Mouse (Mus musculus): Measurements from ENCODE around the gene Inhbb. TPM values are rescaled to one million over a fixed set of nuclear protein-coding genes. Genes with fewer than 3 reads are reported as not detected.

The Inhbb gene
- polyA plus RNA-seq, 1 experiment from 2014 or later = 1.3 TPM

DNA sequence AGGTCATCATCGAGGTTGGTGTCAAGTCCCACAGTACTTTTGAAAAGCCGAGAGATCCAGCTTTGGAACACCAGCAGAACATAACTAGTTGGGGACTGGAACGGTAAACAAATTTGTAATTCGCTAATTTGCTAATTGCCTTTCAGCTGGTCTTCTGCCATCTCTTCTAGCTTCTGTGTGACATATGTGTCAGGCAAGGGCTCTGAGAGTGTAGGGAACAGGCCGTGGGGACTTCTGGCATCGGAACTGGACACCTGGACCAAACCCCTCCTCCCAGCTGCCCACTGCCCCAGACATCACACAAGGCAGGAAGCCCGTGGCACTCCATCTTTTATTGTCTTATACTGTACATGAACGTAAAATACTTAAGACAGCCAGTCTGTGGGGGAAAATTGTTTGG, 6.9 kb downstream of the Inhbb start:
- DNase-seq (ENCODE audit: low spot score) (no peak), ATAC-seq (ENCODE audit: low read depth) (no peak)
- WGBS = 83% methylated on average over 8 of the region's 8 CpGs
- H3K36me3 ChIP-seq (ENCODE audit: control insufficient read depth, insufficient read depth, low read length) = no peaks in the 10 kb centered on the region
- H3K27me3 ChIP-seq (replicated peaks; ENCODE audit: control insufficient read depth, insufficient read depth, low read length) = peaks cover 41% of the 10 kb centered on the region
- H3K4me3 ChIP-seq (ENCODE audit: low read depth, low read length) = no peak overlapping the region
- no peak overlapping the region for H3K4me2 ChIP-seq (ENCODE audit: low read depth, low read length)
- no peak overlapping the region for H3K9ac ChIP-seq (ENCODE audit: low read depth, low read length)
- no peak overlapping the region for H3K27ac ChIP-seq (replicated peaks; ENCODE audit: low read depth, low read length)
- H3K9me3 ChIP-seq (ENCODE audit: control insufficient read depth, low read length) = no peaks in the 10 kb centered on the region
- H3K4me1 ChIP-seq (ENCODE audit: control insufficient read depth, insufficient read depth, low read length) = 0 out of 2 replicates have a peak, but pooled peaks cover 2% of the 10 kb centered on the region

DNA sequence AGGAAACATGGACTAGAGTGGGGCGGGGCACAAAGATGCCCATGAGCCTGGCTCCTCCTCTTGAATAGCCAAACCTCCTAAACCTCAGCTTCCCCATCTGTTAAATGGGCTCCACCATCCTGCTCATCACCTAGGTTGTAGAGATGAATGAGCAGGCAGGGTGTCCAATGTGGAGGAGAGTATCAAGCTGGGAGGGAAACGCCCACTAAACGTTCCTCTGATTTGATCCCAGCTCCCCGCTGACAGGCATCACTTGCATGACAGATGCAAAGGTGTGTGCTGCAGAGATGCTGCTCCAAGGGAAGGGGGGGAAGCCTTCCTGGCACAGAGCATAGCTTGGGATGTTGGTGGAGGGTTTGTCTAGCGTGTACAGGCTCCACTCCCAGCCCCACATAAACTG, 11.4 kb downstream of the Inhbb start:
- no peaks in the 10 kb centered on the region for H3K27me3 ChIP-seq (replicated peaks; ENCODE audit: control insufficient read depth, insufficient read depth, low read length)
- no peak for ATAC-seq (ENCODE audit: low read depth)
- no peak overlapping the region for H3K4me3 ChIP-seq (ENCODE audit: low read depth, low read length)
- H3K36me3 ChIP-seq (ENCODE audit: control insufficient read depth, insufficient read depth, low read length) = no peaks in the 10 kb centered on the region
- H3K4me2 ChIP-seq (ENCODE audit: low read depth, low read length) = no peak overlapping the region
- H3K27ac ChIP-seq (replicated peaks; ENCODE audit: low read depth, low read length) = no peak overlapping the region
- no peak for DNase-seq (ENCODE audit: low spot score)
- no peak overlapping the region for H3K9ac ChIP-seq (ENCODE audit: low read depth, low read length)
- WGBS = 70% methylated on average over 5 of the region's 5 CpGs
- H3K4me1 ChIP-seq (ENCODE audit: control insufficient read depth, insufficient read depth, low read length) = no peaks in the 10 kb centered on the region
- no peaks in the 10 kb centered on the region for H3K9me3 ChIP-seq (ENCODE audit: control insufficient read depth, low read length)

DNA sequence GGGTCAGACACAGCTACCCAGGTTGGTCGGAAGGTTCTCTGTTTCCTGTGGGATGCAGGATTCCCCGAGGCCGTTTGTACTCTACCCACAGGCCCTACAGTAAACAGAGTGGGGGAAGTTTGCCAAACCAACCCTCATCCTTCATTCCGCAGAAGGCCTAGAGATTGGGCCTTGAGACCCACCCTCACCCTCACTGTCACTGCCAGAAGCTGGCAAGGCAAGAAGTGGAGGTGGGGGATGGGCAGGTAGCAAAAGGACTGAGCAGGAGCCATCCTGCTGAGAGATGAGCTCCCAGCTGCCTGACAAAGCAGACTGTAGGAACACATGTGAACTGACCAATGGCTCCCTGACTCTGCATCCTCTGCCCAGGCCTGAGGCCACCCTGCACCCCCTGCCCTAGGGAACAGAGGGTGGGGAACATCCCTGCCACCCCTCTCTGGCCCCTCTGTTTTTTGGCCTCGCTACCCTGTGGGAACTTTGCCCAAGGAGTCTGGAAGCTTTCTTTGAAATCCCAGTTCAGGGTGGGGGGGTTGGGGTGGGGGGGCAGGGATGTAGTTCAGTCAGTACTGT, 12.4 kb downstream of the Inhbb start:
- Histone ChIP-seq H3K4me3 (ENCODE audit: low read depth, low read length) (no peak overlapping the region), H3K27me3 (replicated peaks; ENCODE audit: control insufficient read depth, insufficient read depth, low read length) (no peaks in the 10 kb centered on the region), H3K4me1 (ENCODE audit: control insufficient read depth, insufficient read depth, low read length) (peaks cover 3% of the 10 kb centered on the region; the same call in 1 of the 2 replicates), H3K9ac (ENCODE audit: low read depth, low read length) (no peak overlapping the region), H3K36me3 (ENCODE audit: control insufficient read depth, insufficient read depth, low read length) (no peaks in the 10 kb centered on the region), H3K9me3 (ENCODE audit: control insufficient read depth, low read length) (no peaks in the 10 kb centered on the region), H3K4me2 (ENCODE audit: low read depth, low read length) (no peak overlapping the region), H3K27ac (replicated peaks; ENCODE audit: low read depth, low read length) (no peak overlapping the region)
- ATAC-seq (ENCODE audit: low read depth) (peak; percentile 10; the same call in 1 of the 2 replicates), DNase-seq (ENCODE audit: low spot score) (peak; percentile 26)
- 47% methylated on average over 5 of the region's 5 CpGs for WGBS

DNA sequence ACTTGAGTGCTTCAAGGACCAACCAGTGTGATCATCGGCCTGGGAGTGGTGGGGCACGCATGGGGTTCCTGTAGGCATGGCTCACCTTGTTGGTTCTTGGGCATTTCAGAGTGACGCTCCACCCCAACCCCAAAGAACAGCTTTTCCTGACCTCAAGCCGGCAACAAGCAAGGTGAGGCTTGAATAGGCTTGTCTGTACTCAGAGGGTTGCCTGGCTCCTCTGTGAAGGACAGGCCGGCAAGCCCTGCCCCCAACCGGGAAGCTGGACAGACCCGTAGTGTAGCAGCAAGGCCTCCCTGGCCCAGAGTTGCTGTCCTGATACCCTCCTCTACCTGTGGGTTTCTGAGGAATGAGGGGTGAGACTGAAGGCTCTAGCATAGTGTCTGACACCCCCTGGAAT, 12.9 kb downstream of the Inhbb start:
- no peaks in the 10 kb centered on the region for H3K9me3 ChIP-seq (ENCODE audit: control insufficient read depth, low read length)
- 54% methylated on average over 7 of the region's 7 CpGs for WGBS
- no peak for ATAC-seq (ENCODE audit: low read depth)
- H3K36me3 ChIP-seq (ENCODE audit: control insufficient read depth, insufficient read depth, low read length) = no peaks in the 10 kb centered on the region
- no peak overlapping the region for H3K9ac ChIP-seq (ENCODE audit: low read depth, low read length)
- H3K4me2 ChIP-seq (ENCODE audit: low read depth, low read length) = no peak overlapping the region
- H3K4me1 ChIP-seq (ENCODE audit: control insufficient read depth, insufficient read depth, low read length) = peaks cover 4% of the 10 kb centered on the region; the same call in 1 of the 2 replicates
- no peak for DNase-seq (ENCODE audit: low spot score)
- H3K4me3 ChIP-seq (ENCODE audit: low read depth, low read length) = no peak overlapping the region
- no peaks in the 10 kb centered on the region for H3K27me3 ChIP-seq (replicated peaks; ENCODE audit: control insufficient read depth, insufficient read depth, low read length)
- H3K27ac ChIP-seq (replicated peaks; ENCODE audit: low read depth, low read length) = no peak overlapping the region

DNA sequence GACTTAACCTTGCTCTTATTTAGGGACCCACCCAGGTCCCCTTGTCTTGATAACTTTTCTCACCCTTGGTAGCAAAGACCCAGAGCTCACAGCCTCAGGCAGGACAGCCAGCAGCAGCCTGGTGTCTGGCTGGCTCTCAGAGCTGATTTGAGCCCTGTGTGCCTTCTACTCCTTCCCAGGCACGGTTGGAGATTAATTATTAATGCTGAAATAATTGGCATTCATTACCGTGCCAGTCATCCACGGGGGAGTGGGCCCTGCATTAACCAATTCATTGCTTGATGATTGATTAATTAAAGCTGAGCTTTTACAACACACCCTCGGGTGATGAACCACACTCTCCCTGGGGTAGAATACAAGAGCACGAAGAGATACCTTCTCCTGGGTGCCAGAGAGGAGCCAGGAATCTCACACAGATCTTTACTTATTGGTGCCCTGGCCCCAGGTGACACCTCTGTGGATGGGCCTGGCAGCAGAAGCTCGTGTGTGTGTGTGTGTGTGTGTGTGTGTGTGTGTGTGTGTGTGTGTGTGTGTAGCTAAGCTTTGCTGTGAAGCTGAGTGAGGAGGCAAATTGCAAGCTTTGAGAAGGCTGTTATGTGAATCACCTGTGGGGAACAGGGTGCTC, 14.2 kb downstream of the Inhbb start:
- Histone ChIP-seq H3K9ac (ENCODE audit: low read depth, low read length) (no peak overlapping the region), H3K36me3 (ENCODE audit: control insufficient read depth, insufficient read depth, low read length) (no peaks in the 10 kb centered on the region), H3K9me3 (ENCODE audit: control insufficient read depth, low read length) (no peaks in the 10 kb centered on the region), H3K4me2 (ENCODE audit: low read depth, low read length) (no peak overlapping the region), H3K27ac (replicated peaks; ENCODE audit: low read depth, low read length) (no peak overlapping the region), H3K4me3 (ENCODE audit: low read depth, low read length) (no peak overlapping the region), H3K4me1 (ENCODE audit: control insufficient read depth, insufficient read depth, low read length) (peaks cover 4% of the 10 kb centered on the region; the same call in 1 of the 2 replicates), H3K27me3 (replicated peaks; ENCODE audit: control insufficient read depth, insufficient read depth, low read length) (no peaks in the 10 kb centered on the region)
- DNase-seq (ENCODE audit: low spot score) = peak; percentile 15
- ATAC-seq (ENCODE audit: low read depth) = peak; percentile 80; the same call in 1 of the 2 replicates
- WGBS = 41% methylated on average over 6 of the region's 6 CpGs

DNA sequence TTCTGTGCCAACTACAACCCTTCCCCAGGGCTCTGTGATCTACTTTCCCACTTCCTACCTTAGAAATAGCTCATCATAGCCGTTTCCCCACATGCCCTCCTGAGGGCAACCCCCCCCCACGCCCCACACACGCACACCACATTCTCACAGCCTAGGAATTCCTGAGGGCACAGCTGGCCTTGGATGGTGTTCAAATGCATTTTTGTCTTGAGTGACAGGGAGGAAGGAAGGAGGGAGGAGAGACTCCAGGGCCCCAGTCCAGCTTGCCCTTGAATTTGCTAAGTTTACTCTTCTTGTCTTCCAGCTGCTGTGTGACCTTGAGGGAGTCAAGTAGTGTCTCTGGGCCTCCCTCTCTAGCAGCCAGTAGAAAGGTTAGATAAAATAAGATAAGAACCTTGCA, 17.2 kb downstream of the Inhbb start:
- DNase-seq (ENCODE audit: low spot score) = peak; percentile 35
- WGBS = 25% methylated on average over 3 of the region's 3 CpGs
- no peaks in the 10 kb centered on the region for H3K36me3 ChIP-seq (ENCODE audit: control insufficient read depth, insufficient read depth, low read length)

DNA sequence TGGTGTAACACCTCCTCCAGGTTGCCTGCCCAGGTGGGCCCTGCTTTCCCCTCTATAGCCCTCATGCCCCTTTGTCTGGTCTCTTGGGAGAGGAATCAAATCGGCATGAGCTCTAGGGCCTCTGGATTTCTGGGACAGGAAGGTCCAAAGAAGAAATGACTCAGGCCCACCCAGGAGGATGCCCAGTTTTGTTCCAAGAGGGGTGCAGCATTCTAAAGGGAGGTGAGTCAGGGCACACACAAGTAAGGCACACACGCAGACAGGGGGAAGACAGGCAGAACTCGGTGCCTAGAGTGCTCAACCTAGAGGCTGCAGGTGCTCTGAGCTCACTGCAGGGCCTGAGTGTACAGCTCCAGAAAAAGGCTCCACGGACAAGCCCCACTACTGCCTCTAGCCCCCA, 17.7 kb downstream of the Inhbb start:
- no peaks in the 10 kb centered on the region for H3K9me3 ChIP-seq (ENCODE audit: control insufficient read depth, low read length)
- 65% methylated on average over 3 of the region's 4 CpGs for WGBS

More for the DNA sequence above, 17.2 kb downstream of the Inhbb start:
- Histone ChIP-seq H3K9me3 (ENCODE audit: control insufficient read depth, low read length) (no peaks in the 10 kb centered on the region), H3K4me2 (ENCODE audit: low read depth, low read length) (no peak overlapping the region), H3K27me3 (replicated peaks; ENCODE audit: control insufficient read depth, insufficient read depth, low read length) (no peaks in the 10 kb centered on the region), H3K4me1 (ENCODE audit: control insufficient read depth, insufficient read depth, low read length) (peaks cover 4% of the 10 kb centered on the region; the same call in 1 of the 2 replicates), H3K4me3 (ENCODE audit: low read depth, low read length) (no peak overlapping the region), H3K27ac (replicated peaks; ENCODE audit: low read depth, low read length) (no peak overlapping the region), H3K9ac (ENCODE audit: low read depth, low read length) (no peak overlapping the region)
- no peak for ATAC-seq (ENCODE audit: low read depth)

DNA sequence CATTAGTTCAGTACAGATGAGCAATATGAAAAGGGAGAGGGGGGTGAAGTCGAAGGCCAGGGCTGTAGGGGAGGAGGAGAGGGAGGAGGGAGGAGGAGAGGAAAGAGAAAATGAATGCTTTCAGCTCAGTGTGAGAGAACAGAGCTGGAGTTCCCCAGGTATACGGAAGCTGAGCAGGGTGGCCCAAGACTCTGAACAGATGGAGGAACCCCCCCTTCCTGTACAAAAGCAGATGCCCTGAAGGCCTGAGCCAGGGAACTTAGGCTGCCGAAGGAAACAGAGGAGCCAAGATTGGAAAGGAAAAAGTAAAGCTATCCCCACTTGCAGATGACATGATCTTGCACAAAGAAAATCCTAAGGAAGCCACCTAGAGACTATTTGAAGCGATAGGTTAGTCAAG, 20.8 kb downstream of the Inhbb start:
- no peak overlapping the region for H3K4me3 ChIP-seq (ENCODE audit: low read depth, low read length)
- WGBS = 46% methylated on average over 4 of the region's 4 CpGs
- H3K9me3 ChIP-seq (ENCODE audit: control insufficient read depth, low read length) = no peaks in the 10 kb centered on the region
- H3K4me2 ChIP-seq (ENCODE audit: low read depth, low read length) = no peak overlapping the region
- H3K4me1 ChIP-seq (ENCODE audit: control insufficient read depth, insufficient read depth, low read length) = peaks cover 4% of the 10 kb centered on the region; the same call in 1 of the 2 replicates
- no peak overlapping the region for H3K27ac ChIP-seq (replicated peaks; ENCODE audit: low read depth, low read length)
- DNase-seq (ENCODE audit: low spot score) (no peak), ATAC-seq (ENCODE audit: low read depth) (no peak)
- H3K27me3 ChIP-seq (replicated peaks; ENCODE audit: control insufficient read depth, insufficient read depth, low read length) = no peaks in the 10 kb centered on the region
- no peaks in the 10 kb centered on the region for H3K36me3 ChIP-seq (ENCODE audit: control insufficient read depth, insufficient read depth, low read length)
- H3K9ac ChIP-seq (ENCODE audit: low read depth, low read length) = no peak overlapping the region

More for the DNA sequence above, 17.7 kb downstream of the Inhbb start:
- ATAC-seq (ENCODE audit: low read depth) (no peak), DNase-seq (ENCODE audit: low spot score) (no peak)
- Histone ChIP-seq H3K4me2 (ENCODE audit: low read depth, low read length) (no peak overlapping the region), H3K9ac (ENCODE audit: low read depth, low read length) (no peak overlapping the region), H3K27me3 (replicated peaks; ENCODE audit: control insufficient read depth, insufficient read depth, low read length) (no peaks in the 10 kb centered on the region), H3K36me3 (ENCODE audit: control insufficient read depth, insufficient read depth, low read length) (no peaks in the 10 kb centered on the region), H3K4me1 (ENCODE audit: control insufficient read depth, insufficient read depth, low read length) (peaks cover 4% of the 10 kb centered on the region; the same call in 1 of the 2 replicates), H3K27ac (replicated peaks; ENCODE audit: low read depth, low read length) (no peak overlapping the region), H3K4me3 (ENCODE audit: low read depth, low read length) (no peak overlapping the region)

DNA sequence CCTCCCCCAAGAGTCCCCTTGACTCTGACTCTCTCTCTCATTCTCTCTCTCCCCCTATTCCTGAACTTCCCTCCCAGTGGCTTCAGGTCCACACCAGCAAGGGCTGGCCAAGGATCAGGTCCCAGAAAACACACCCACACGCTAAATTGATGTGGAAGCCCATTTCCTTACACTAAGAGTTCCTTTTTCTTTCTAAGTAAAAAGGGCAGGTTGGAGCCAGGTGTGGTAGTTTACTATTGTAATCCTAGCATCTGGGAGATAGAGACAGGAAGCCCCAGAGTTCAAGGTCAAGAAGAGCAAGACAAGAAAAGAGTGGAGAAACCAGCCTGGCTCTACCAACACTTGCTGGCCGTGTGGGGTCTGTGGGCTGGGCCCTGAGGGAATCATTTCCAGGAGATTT, 23.4 kb downstream of the Inhbb start:
- Histone ChIP-seq H3K9ac (ENCODE audit: low read depth, low read length) (no peak overlapping the region), H3K4me3 (ENCODE audit: low read depth, low read length) (no peak overlapping the region), H3K36me3 (ENCODE audit: control insufficient read depth, insufficient read depth, low read length) (no peaks in the 10 kb centered on the region), H3K4me2 (ENCODE audit: low read depth, low read length) (no peak overlapping the region), H3K27ac (replicated peaks; ENCODE audit: low read depth, low read length) (no peak overlapping the region), H3K4me1 (ENCODE audit: control insufficient read depth, insufficient read depth, low read length) (no peaks in the 10 kb centered on the region), H3K9me3 (ENCODE audit: control insufficient read depth, low read length) (no peaks in the 10 kb centered on the region), H3K27me3 (replicated peaks; ENCODE audit: control insufficient read depth, insufficient read depth, low read length) (no peaks in the 10 kb centered on the region)
- 58% methylated on average over 2 of the region's 2 CpGs for WGBS
- no peak for ATAC-seq (ENCODE audit: low read depth)
- DNase-seq (ENCODE audit: low spot score) = no peak
